Mouse (Mus musculus): ENCODE results near the gene Akap3. TPM values are rescaled to one million over a fixed set of nuclear protein-coding genes. Genes with fewer than 3 reads are reported as not detected.

Akap3 gene
- polyA plus RNA-seq, 1 experiment from 2014 or later, result not detected

Other genes with a start within 250 kb of the Akap3 start
- 0.15 and 0.40 TPM in 2 replicates for gene Kcna1, start 206.7 kb upstream of the Akap3 start, polyA plus RNA-seq (2014; fragmentation: Nextera tagmentation; extraction: Ambion mirVana)
- gene Kcna6, start 112.4 kb upstream of the Akap3 start, polyA plus RNA-seq (2014; fragmentation: Nextera tagmentation; extraction: Ambion mirVana), result 1.2 and 1.4 TPM in 2 replicates
- gene Ndufa9, start 4.0 kb upstream of the Akap3 start, polyA plus RNA-seq (2014; fragmentation: Nextera tagmentation; extraction: Ambion mirVana), result 228 and 234 TPM in 2 replicates
- gene Dyrk4, start 68.7 kb downstream of the Akap3 start, polyA plus RNA-seq (2014; fragmentation: Nextera tagmentation; extraction: Ambion mirVana), result not detected in 2 replicates
- 85.7 and 95.3 TPM in 2 replicates for gene Rad51ap1, start 86.5 kb downstream of the Akap3 start, polyA plus RNA-seq (2014; fragmentation: Nextera tagmentation; extraction: Ambion mirVana)
- gene D6Wsu163e, start 86.9 kb downstream of the Akap3 start, polyA plus RNA-seq (2014; fragmentation: Nextera tagmentation; extraction: Ambion mirVana), result 20.9 and 27.1 TPM in 2 replicates
- 0.08 TPM in 1 of 2 replicates, not detected in the other for gene Fgf6, start 162.5 kb downstream of the Akap3 start, polyA plus RNA-seq (2014; fragmentation: Nextera tagmentation; extraction: Ambion mirVana)
- gene Fgf23, start 219.8 kb downstream of the Akap3 start, polyA plus RNA-seq (2014; fragmentation: Nextera tagmentation; extraction: Ambion mirVana), result 0.13 and 0.30 TPM in 2 replicates